In the genomic region with DNA sequence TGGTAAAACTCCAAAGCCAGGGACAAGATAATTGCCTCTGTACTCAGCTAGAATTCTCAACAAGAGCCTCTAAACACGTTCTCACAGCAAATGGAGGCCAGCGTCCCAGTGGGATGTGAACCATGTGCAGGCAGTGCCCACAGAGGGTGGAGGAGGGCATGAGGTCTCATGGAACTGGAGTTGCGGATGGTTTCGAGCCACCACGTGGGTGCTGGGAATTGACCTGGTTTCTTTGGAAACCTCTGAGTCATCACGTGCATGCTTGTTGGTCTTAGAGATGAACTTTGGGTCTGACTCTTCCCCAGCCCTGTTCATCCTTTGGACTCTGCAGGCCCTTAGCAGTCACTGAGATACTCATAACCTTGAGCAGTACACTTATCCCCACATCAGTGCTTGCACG, we compare ENCODE assay signal across 27 mouse cellular contexts. TPM values are rescaled to one million over a fixed set of nuclear protein-coding genes. Genes with fewer than 3 reads are reported as not detected.
DNase-seq lines count a peak whose midpoint lies in the region; ATAC-seq lines count a peak whose summit lies in the region.
"Had no signal": no experiment of that assay in that cellular context is flagged by ENCODE, and none has a peak within 500 bp of the region (broad histone marks: within the 10 kb centered on the region; RNA-seq: fewer than 3 reads in every experiment).

No protein-coding gene starts in this region.

- no peak overlapping the region for H3K9ac ChIP-seq in kidney, embryonic 14.5 days (ENCODE audit: low read depth, low read length)
- H3K9ac ChIP-seq: embryonic facial prominence, embryonic 13.5 days; forebrain, embryonic 12.5 days; forebrain, embryonic 15.5 days; hindbrain, embryonic 12.5 days; hindbrain, embryonic 15.5 days had no signal

- no peak for ATAC-seq in kidney, embryonic 14.5 days (ENCODE audit: low FRiP score, low TSS enrichment)
- ATAC-seq: CD4-positive, CD25-positive, alpha-beta regulatory T cell, adult 4 months; forebrain, embryonic 15.5 days had no signal

- H3K4me1 ChIP-seq in kidney, embryonic 14.5 days (ENCODE audit: control insufficient read depth, insufficient read depth, low read length) = no peaks in the 10 kb centered on the region
- H3K4me1 ChIP-seq: embryonic facial prominence, embryonic 10.5 days; embryonic facial prominence, embryonic 13.5 days; forebrain, embryonic 12.5 days; forebrain, embryonic 15.5 days; hindbrain, embryonic 12.5 days; hindbrain, embryonic 15.5 days had no signal

- no peaks in the 10 kb centered on the region for H3K9me3 ChIP-seq in kidney, embryonic 14.5 days (ENCODE audit: control insufficient read depth, low read length)
- H3K9me3 ChIP-seq: embryonic facial prominence, embryonic 10.5 days; embryonic facial prominence, embryonic 13.5 days; forebrain, embryonic 12.5 days; forebrain, embryonic 15.5 days; hindbrain, embryonic 12.5 days; hindbrain, embryonic 15.5 days had no signal

- 89% methylated on average over 7 of the region's 7 CpGs for WGBS in kidney, embryonic 14.5 days

- H3K4me3 ChIP-seq in kidney, embryonic 14.5 days (ENCODE audit: low read length) = no peak overlapping the region
- H3K4me3 ChIP-seq: embryonic facial prominence, embryonic 10.5 days; embryonic facial prominence, embryonic 13.5 days; erythroblast, embryonic 14.5 days; forebrain, embryonic 12.5 days; forebrain, embryonic 15.5 days; heart, adult 2 months; hindbrain, embryonic 12.5 days; hindbrain, embryonic 15.5 days had no signal

- no peaks in the 10 kb centered on the region for H3K36me3 ChIP-seq in kidney, embryonic 14.5 days (ENCODE audit: control insufficient read depth, insufficient read depth, low read length)
- H3K36me3 ChIP-seq: embryonic facial prominence, embryonic 10.5 days; embryonic facial prominence, embryonic 13.5 days; forebrain, embryonic 12.5 days; forebrain, embryonic 15.5 days; hindbrain, embryonic 12.5 days; hindbrain, embryonic 15.5 days had no signal

- peak; percentile 50 for DNase-seq in kidney, adult 18-20 months
- DNase-seq in kidney, adult 9 months = peak; percentile 86
- no peak for DNase-seq in kidney, postnatal 10 days
- DNase-seq in kidney, postnatal 36 days = peak; percentile 58 to 71
- no peak for DNase-seq in natural killer cell, adult 2 months (ENCODE audit: low spot score in 2 of 2)
- DNase-seq: adrenal gland, adult 2 months; adrenal gland, postnatal 14 days; cerebellum, adult 11-12 months; cerebellum, adult 8-10 months; cerebellum, postnatal 10 days; cerebellum, postnatal 36 days; embryo, embryonic 11 days; gastrocnemius, postnatal 25 days; heart, adult 2 months had no signal

- no peaks in the 10 kb centered on the region for H3K27me3 ChIP-seq in kidney, embryonic 14.5 days (ENCODE audit: control insufficient read depth, insufficient read depth, low read length)
- H3K27me3 ChIP-seq: embryonic facial prominence, embryonic 13.5 days; forebrain, embryonic 12.5 days; forebrain, embryonic 15.5 days; hindbrain, embryonic 12.5 days; hindbrain, embryonic 15.5 days had no signal

- H3K27ac ChIP-seq in kidney, embryonic 14.5 days (ENCODE audit: low read depth, low read length) = no peak overlapping the region
- H3K27ac ChIP-seq: embryonic facial prominence, embryonic 10.5 days; embryonic facial prominence, embryonic 13.5 days; forebrain, embryonic 12.5 days; forebrain, embryonic 15.5 days; heart, adult 2 months; hindbrain, embryonic 12.5 days; hindbrain, embryonic 15.5 days had no signal

- H3K4me2 ChIP-seq in kidney, embryonic 14.5 days (replicated peaks; ENCODE audit: low read depth, low read length) = no peak overlapping the region
- H3K4me2 ChIP-seq: embryonic facial prominence, embryonic 13.5 days; forebrain, embryonic 12.5 days; forebrain, embryonic 15.5 days; heart, embryonic 11.5 days; hindbrain, embryonic 12.5 days; hindbrain, embryonic 15.5 days had no signal

RNA-seq across cellular contexts. Expression of gene Utp20, which starts 26.7 kb away (rescaled TPM):
- 20.4 and 29.9 TPM in 2 replicates for polyA plus RNA-seq in kidney, embryonic 14.5 days (2014; fragmentation: Nextera tagmentation; extraction: Ambion mirVana)

RNA-seq across cellular contexts. Expression of gene Slc5a8, which starts 32.5 kb away (rescaled TPM):
- polyA plus RNA-seq in kidney, embryonic 14.5 days (2014; fragmentation: Nextera tagmentation; extraction: Ambion mirVana) = 1.2 and 3.7 TPM in 2 replicates
- polyA plus RNA-seq: cortical plate, adult 2 months; embryonic facial prominence, embryonic 10.5 days; erythroblast, embryonic 14.5 days; forebrain, embryonic 12.5 days; heart, embryonic 11.5 days; heart, embryonic 14.5 days; heart, postnatal 0 days had no signal

Comparison
In these comparisons a context has a peak if more than half of its experiments do, and no peak if none do; other contexts are left out.
1. DNase-seq: peak in kidney, adult 18-20 months (single experiment), kidney, adult 9 months (single experiment) and kidney, postnatal 36 days (2 of 2); none in kidney, postnatal 10 days (single experiment) and natural killer cell, adult 2 months (0 of 2).